Mouse (Mus musculus) intestine, embryonic 16.5 days (tissue): ENCODE results near the gene Lmbrd1. TPM values are rescaled to one million over a fixed set of nuclear protein-coding genes. Genes with fewer than 3 reads are reported as not detected.

Experiments
- ATAC-seq: fragments of 200-750 bp; cut with Nextera tagmentation; 2 replicates; pipeline ENCODE4 v1.8.0; 2017; ENCODE audit warnings: moderate TSS enrichment, moderate library complexity
- H3K27ac ChIP-seq: fragments of 300-500 bp; sonication (generic); 2 replicates; pipeline ENCODE4 v1.5.1; 2014; ENCODE audit warnings: mild to moderate bottlenecking, low read length
- H3K27me3 ChIP-seq: fragments of 300-500 bp; sonication (generic); replicated peaks from 2 replicates; pipeline ENCODE4 v1.6.1; 2014; ENCODE audit warnings: low read length, control low read depth, mixed read lengths; ENCODE audit not compliant: control insufficient read depth, insufficient read depth
- H3K36me3 ChIP-seq: fragments of 300-500 bp; sonication (generic); 2 replicates; pipeline ENCODE4 v1.6.1; 2014; ENCODE audit warnings: low read length, control low read depth; ENCODE audit not compliant: control insufficient read depth, insufficient read depth
- H3K4me1 ChIP-seq: fragments of 300-500 bp; sonication (generic); 2 replicates; pipeline ENCODE4 v1.6.1; 2014; ENCODE audit warnings: low read length, control low read depth, mixed read lengths; ENCODE audit not compliant: control insufficient read depth, insufficient read depth
- H3K4me2 ChIP-seq: fragments of 300-500 bp; sonication (generic); 2 replicates; pipeline ENCODE4 v1.6.1; 2014; ENCODE audit warnings: low read depth, low read length, control low read depth
- H3K4me3 ChIP-seq: fragments of 300-500 bp; sonication (generic); 2 replicates; pipeline ENCODE4 v1.5.1; 2014; ENCODE audit warnings: mild to moderate bottlenecking, low read length
- H3K9ac ChIP-seq: fragments of 300-500 bp; sonication (generic); 2 replicates; pipeline ENCODE4 v1.6.1; 2014; ENCODE audit warnings: low read depth, low read length
- H3K9me3 ChIP-seq: fragments of 300-500 bp; sonication (generic); 2 replicates; pipeline ENCODE4 v1.6.1; 2016; ENCODE audit warnings: low read length, control low read depth; ENCODE audit not compliant: control insufficient read depth
- WGBS: fragments of 180-500 bp; shearing (Covaris S2); extraction: QIAGEN DNeasy Blood & Tissue Kit; methylation state at CpG from one replicate; pipeline ENCODE4 v1.1.7; 2014; 5-methylcytosine and 5-hydroxymethylcytosine counted together
- polyA plus RNA-seq: library from polyadenylated mRNA; unstranded; fragments of >200 nt; fragmentation: Nextera tagmentation; extraction: Ambion mirVana; gene quantifications from 2 replicates; pipeline ENCODE4 v1.2.1, GENCODE M21; 2015

The Lmbrd1 gene
- polyA plus RNA-seq, 1 experiment from 2014 or later: 36.5 TPM

DNA sequence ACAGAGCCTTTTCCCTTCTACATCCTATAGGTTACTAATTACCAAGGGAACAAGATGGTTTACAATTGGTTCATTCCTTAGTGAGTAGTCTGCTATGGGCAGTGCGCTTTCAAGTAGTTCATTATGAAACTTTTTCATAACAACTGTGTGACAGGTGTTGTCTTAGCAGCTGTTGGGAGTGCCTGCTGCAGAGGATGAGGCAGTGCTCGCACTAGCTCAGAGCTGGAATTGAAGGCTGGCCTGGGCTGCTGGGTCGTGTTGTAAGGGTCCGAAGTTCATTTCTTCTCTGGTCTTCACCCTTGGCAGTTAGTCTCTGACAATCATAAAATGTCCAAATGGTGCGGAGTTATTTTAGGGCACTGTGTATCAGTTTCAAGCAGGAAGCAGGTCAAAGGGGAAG is 21.8 kb downstream of the Lmbrd1 start:
- WGBS: 66% methylated on average over 5 of the region's 5 CpGs
- Histone ChIP-seq H3K27ac (0 out of 2 replicates have a peak overlapping the region, but pooled peaks have one; percentile 45), H3K4me2 (no peak overlapping the region), H3K36me3 (no peaks in the 10 kb centered on the region), H3K9me3 (no peaks in the 10 kb centered on the region), H3K4me3 (no peak overlapping the region), H3K9ac (no peak overlapping the region), H3K4me1 (peaks cover 17% of the 10 kb centered on the region), H3K27me3 (no peaks in the 10 kb centered on the region)
- ATAC-seq: peak; percentile 93

DNA sequence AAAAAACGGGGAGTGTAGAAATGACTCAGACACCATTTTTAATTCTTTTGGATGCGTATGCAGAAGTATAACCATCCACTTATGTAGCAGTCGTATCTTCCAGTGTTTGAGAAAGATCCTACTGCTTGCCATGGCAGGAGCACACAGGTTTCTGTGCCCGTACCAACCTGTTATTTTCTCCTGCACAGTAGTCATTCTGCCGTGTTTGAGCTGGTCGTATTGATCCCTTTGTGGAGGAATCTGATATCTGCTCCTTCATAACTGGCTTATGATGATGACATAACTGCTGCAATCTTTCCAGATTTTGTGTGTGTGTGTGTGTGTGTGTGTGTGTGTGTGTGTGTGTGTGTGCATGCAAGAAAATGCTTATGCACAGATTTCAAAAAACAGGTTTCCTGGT is 25.4 kb downstream of the Lmbrd1 start:
- H3K4me2 ChIP-seq: no peak overlapping the region
- no peaks in the 10 kb centered on the region for H3K9me3 ChIP-seq
- 73% methylated on average over 6 of the region's 6 CpGs for WGBS
- no peak overlapping the region for H3K9ac ChIP-seq
- no peak overlapping the region for H3K27ac ChIP-seq
- no peaks in the 10 kb centered on the region for H3K27me3 ChIP-seq
- H3K4me1 ChIP-seq: peaks cover 10% of the 10 kb centered on the region
- H3K36me3 ChIP-seq: no peaks in the 10 kb centered on the region
- ATAC-seq: no peak
- H3K4me3 ChIP-seq: no peak overlapping the region

DNA sequence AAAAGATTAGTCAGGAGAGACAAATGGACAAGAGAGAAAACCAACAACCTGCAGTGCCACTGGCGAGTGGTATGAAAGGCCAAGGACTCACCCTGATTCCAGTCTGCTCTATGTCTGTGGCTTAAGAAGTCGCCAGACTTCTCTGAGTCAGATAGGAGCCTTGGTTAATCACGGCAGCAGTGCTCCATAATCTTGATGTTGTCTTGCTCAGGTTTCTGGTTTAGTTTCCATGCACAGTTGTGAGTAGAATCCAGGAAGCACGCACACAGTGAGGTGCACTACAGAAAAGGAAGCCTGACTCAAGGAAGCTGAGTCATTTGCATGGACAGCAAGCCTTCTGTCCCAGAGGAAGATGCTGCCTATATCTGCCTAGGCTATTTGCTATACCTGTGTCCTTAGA is 37.9 kb downstream of the Lmbrd1 start:
- 96% methylated on average over 4 of the region's 4 CpGs for WGBS
- no peak overlapping the region for H3K4me3 ChIP-seq
- no peak overlapping the region for H3K27ac ChIP-seq
- H3K27me3 ChIP-seq: no peaks in the 10 kb centered on the region
- no peak overlapping the region for H3K9ac ChIP-seq
- H3K4me2 ChIP-seq: no peak overlapping the region
- no peaks in the 10 kb centered on the region for H3K4me1 ChIP-seq
- H3K36me3 ChIP-seq: peaks cover 3% of the 10 kb centered on the region; the same call in 1 of the 2 replicates
- H3K9me3 ChIP-seq: peaks cover 2% of the 10 kb centered on the region; the same call in 1 of the 2 replicates
- ATAC-seq: no peak

DNA sequence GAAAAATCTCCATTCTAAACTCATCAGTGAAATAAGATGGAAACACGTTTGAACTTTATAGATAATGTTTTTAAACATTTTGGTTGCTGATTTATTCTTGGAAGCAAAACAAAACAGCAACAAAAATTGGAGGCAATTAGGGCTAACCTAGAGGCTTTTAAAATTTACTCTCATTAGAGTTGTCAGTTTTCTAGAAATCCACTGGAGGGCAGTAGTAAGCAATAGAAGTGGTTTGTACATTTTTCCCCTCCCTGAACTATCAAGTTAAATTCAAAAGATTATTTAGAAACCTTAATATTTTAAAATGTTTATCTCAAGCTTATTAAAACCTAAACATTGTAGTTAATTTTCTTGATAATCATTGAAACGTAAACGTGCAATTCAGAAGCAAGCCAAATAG is 41.2 kb downstream of the Lmbrd1 start:
- no peak overlapping the region for H3K9ac ChIP-seq
- peaks cover 3% of the 10 kb centered on the region; the same call in 1 of the 2 replicates for H3K36me3 ChIP-seq
- H3K9me3 ChIP-seq: peaks cover 2% of the 10 kb centered on the region; the same call in 1 of the 2 replicates
- 61% methylated on average over 3 of the region's 3 CpGs for WGBS
- no peak overlapping the region for H3K4me3 ChIP-seq
- no peaks in the 10 kb centered on the region for H3K27me3 ChIP-seq
- H3K27ac ChIP-seq: no peak overlapping the region
- ATAC-seq: no peak
- H3K4me2 ChIP-seq: no peak overlapping the region
- no peaks in the 10 kb centered on the region for H3K4me1 ChIP-seq

DNA sequence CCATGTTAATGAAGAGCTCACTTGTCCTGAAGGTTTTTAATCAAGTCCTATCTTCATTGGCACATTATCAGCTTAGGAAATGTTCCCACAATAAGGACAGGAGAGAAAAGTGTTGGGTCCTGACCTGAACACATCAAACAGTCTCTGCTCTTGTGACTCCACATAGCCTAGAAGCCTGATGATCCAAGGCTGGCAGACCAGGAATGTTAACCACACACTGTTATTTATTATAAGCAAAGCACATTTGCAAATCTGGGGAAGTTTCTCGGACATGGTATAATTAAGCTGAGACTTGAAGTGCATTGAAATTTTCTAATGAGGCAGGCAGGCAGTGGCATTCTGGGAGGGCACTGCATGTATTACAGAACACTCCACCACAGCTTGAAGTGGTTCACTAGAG is 41.8 kb downstream of the Lmbrd1 start:
- no peaks in the 10 kb centered on the region for H3K4me1 ChIP-seq
- peaks cover 2% of the 10 kb centered on the region; the same call in 1 of the 2 replicates for H3K9me3 ChIP-seq
- WGBS: 76% methylated on average over 1 of the region's 1 CpGs
- H3K27me3 ChIP-seq: no peaks in the 10 kb centered on the region
- no peak overlapping the region for H3K4me2 ChIP-seq
- H3K27ac ChIP-seq: no peak overlapping the region
- no peak overlapping the region for H3K4me3 ChIP-seq
- no peak overlapping the region for H3K9ac ChIP-seq
- H3K36me3 ChIP-seq: peaks cover 3% of the 10 kb centered on the region; the same call in 1 of the 2 replicates
- no peak for ATAC-seq

DNA sequence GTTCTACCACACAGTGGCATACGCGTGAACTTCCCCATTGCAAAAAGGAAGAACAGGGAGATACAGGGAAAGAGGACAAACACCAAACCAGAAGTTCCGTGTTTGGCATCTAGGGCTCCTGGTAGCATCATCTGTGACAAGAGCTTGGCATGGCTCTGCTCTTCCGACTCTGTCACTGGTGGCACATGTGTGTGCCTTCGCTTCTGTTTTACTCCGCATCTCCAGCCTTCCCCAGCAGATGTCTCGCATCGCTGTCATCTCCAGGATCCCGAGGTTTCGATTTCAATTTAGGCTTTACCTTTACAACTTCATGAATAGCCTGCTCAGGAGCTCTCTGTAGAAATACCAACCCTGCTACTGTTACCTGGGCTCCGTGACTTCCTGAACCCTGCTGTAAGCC is 51.4 kb downstream of the Lmbrd1 start:
- no peaks in the 10 kb centered on the region for H3K9me3 ChIP-seq
- ATAC-seq: no peak
- H3K4me1 ChIP-seq: no peaks in the 10 kb centered on the region
- peaks cover 9% of the 10 kb centered on the region; the same call in 1 of the 2 replicates for H3K36me3 ChIP-seq
- H3K27me3 ChIP-seq: no peaks in the 10 kb centered on the region
- no peak overlapping the region for H3K27ac ChIP-seq
- no peak overlapping the region for H3K4me3 ChIP-seq
- H3K4me2 ChIP-seq: no peak overlapping the region
- H3K9ac ChIP-seq: no peak overlapping the region
- 92% methylated on average over 11 of the region's 11 CpGs for WGBS

DNA sequence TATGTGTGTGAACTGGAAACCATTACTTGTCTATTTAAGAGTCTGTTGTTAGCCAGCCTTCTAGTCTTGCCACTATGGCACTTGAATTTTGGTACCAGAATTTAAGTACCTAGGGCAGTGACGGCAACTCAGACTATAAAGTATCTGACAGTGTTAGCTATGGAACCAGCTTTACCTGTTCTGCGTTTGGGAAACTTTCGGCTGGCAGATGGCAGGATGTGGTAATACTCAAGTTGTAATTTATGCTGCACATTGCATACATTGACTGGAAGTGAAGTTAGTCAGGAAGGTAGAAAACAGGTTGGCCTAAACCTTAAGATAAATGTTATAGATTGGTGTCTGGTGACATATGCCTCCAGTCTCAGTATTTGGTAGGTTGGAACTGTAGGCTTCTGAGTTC is 53.9 kb downstream of the Lmbrd1 start:
- no peaks in the 10 kb centered on the region for H3K4me1 ChIP-seq
- ATAC-seq: no peak
- H3K4me3 ChIP-seq: no peak overlapping the region
- WGBS: 93% methylated on average over 3 of the region's 3 CpGs
- H3K36me3 ChIP-seq: peaks cover 9% of the 10 kb centered on the region; the same call in 1 of the 2 replicates
- H3K27ac ChIP-seq: no peak overlapping the region
- no peak overlapping the region for H3K4me2 ChIP-seq
- no peaks in the 10 kb centered on the region for H3K9me3 ChIP-seq
- H3K9ac ChIP-seq: no peak overlapping the region
- no peaks in the 10 kb centered on the region for H3K27me3 ChIP-seq

DNA sequence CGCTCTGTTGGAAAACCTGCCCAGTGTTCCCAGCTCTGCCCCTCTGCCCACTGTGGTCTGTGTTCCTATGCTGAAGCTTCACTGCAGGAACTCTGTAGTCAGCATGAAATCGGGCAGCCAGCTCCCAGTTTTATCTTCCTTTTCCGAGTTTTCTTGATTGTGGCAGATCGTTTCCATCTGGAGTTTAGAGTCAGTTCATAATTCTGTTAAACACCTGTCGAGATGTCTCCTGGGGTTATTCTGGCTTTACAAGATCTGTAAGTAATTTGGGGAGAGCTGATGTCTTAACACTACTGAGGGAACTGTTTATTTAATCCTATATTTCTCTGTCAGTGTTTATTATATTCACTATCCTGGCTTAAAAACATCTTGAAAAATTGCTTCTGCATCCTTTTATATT is 56.4 kb downstream of the Lmbrd1 start:
- WGBS: 61% methylated on average over 5 of the region's 5 CpGs
- Histone ChIP-seq H3K9ac (no peak overlapping the region), H3K9me3 (no peaks in the 10 kb centered on the region), H3K36me3 (peaks cover 9% of the 10 kb centered on the region; the same call in 1 of the 2 replicates), H3K4me3 (no peak overlapping the region), H3K27ac (no peak overlapping the region), H3K4me2 (no peak overlapping the region), H3K4me1 (no peaks in the 10 kb centered on the region), H3K27me3 (no peaks in the 10 kb centered on the region)
- ATAC-seq: no peak

DNA sequence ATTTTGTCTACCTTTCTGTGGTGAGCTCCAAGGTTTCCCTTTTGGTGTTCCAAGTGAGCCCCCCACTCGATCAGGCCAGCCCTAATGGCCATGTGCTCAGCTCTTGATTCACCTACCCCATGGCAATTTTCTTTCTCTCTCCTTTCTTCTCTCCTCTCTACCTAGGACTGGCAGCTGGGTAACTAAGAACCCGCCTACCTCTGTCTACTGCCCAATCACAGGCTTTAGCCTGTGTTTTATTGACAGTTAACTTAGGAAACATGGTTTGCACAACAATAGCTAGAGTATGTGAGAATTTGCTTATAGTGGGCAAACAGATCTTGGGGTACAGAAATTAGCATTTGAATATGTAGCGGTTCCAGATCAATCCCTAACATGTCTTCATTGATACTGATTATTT is 62.5 kb downstream of the Lmbrd1 start:
- H3K36me3 ChIP-seq: no peaks in the 10 kb centered on the region
- no peak overlapping the region for H3K4me3 ChIP-seq
- no peak for ATAC-seq
- no peaks in the 10 kb centered on the region for H3K4me1 ChIP-seq
- H3K4me2 ChIP-seq: no peak overlapping the region
- no peak overlapping the region for H3K27ac ChIP-seq
- H3K9me3 ChIP-seq: no peaks in the 10 kb centered on the region
- no peak overlapping the region for H3K9ac ChIP-seq
- 85% methylated on average over 3 of the region's 3 CpGs for WGBS
- no peaks in the 10 kb centered on the region for H3K27me3 ChIP-seq

DNA sequence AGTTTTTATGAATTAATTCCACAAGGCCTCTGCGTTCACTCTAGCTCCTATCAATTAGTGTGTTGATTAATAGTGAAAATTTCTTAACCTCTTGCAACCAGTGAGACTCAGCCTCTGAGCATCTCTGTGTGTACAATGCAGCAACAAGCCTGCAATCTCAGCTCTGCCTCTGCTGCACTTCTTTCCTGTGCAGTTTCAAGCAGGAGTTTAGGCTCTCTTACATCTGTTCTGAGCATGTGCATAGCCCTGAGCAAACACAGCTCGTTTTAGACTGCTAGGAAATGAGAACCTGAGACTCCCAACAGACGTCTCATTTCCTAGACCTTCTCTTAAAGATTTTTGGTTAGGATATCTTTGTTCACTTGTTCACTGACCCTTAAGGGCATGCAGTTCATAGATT is 63.1 kb downstream of the Lmbrd1 start:
- Histone ChIP-seq H3K36me3 (no peaks in the 10 kb centered on the region), H3K9me3 (no peaks in the 10 kb centered on the region), H3K27me3 (no peaks in the 10 kb centered on the region), H3K4me3 (no peak overlapping the region), H3K27ac (no peak overlapping the region), H3K4me2 (no peak overlapping the region), H3K4me1 (no peaks in the 10 kb centered on the region), H3K9ac (no peak overlapping the region)
- WGBS: 53% methylated on average over 3 of the region's 3 CpGs
- no peak for ATAC-seq
